Mouse (Mus musculus): ENCODE results near the gene Sema3g. TPM values are rescaled to one million over a fixed set of nuclear protein-coding genes. Genes with fewer than 3 reads are reported as not detected.
A peak's percentile ranks its signal among the peaks of the same experiment; 100 is the strongest.

Sema3g gene
- polyA plus RNA-seq (2015; fragmentation: Nextera tagmentation; extraction: Ambion mirVana) = 2.1 and 2.5 TPM in 2 replicates

GRCm38 (mm10) chr14:31217666-31218065, at the start of gene Sema3g:
Sema3g (plus strand) TSS chr14:31217860.
- 9% methylated on average over 11 of the region's 11 CpGs for WGBS
- Histone ChIP-seq H3K9me3 (no peaks in the 10 kb centered on the region), H3K9ac (0 out of 2 replicates have a peak within 1 kb of the TSS, but pooled peaks have one; percentile 36), H3K36me3 (no peaks in the 10 kb centered on the region), H3K4me3 (peak within 1 kb of the TSS; percentile 23), H3K27ac (0 out of 2 replicates have a peak within 1 kb of the TSS, but pooled peaks have one; percentile 26), H3K4me1 (peaks cover 22% of the 10 kb centered on the region), H3K4me2 (peak within 1 kb of the TSS; percentile 43), H3K27me3 (no peaks in the 10 kb centered on the region)
- peak; percentile 69 for ATAC-seq (ENCODE audit: borderline replicate concordance, extremely low read depth, low FRiP score, low TSS enrichment)

GRCm38 (mm10) chr14:31168425-31168824, 49.2 kb upstream of the Sema3g start, which contains the start of gene Stab1:
Stab1 (minus strand) TSS chr14:31168641.
- Histone ChIP-seq H3K27ac (0 out of 2 replicates have a peak within 1 kb of the TSS, but pooled peaks have one; percentile 37), H3K9me3 (no peaks in the 10 kb centered on the region), H3K36me3 (peaks cover 37% of the 10 kb centered on the region), H3K4me3 (peak within 1 kb of the TSS; percentile 29), H3K9ac (no peak within 1 kb of the TSS), H3K4me2 (peak within 1 kb of the TSS; percentile 44), H3K27me3 (no peaks in the 10 kb centered on the region), H3K4me1 (no peaks in the 10 kb centered on the region; the same call in 1 of the 2 replicates)
- peak; percentile 16; the same call in 1 of the 2 replicates for ATAC-seq (ENCODE audit: borderline replicate concordance, extremely low read depth, low FRiP score, low TSS enrichment)
- WGBS = 23% methylated on average over 10 of the region's 10 CpGs

- no peak overlapping the region for H3K9ac ChIP-seq
- H3K4me2 ChIP-seq = no peak overlapping the region
- H3K27ac ChIP-seq = no peak overlapping the region
These were observed 48.2 kb upstream of the Sema3g start for GRCm38 (mm10) chr14:31169508-31169907.

DNA sequence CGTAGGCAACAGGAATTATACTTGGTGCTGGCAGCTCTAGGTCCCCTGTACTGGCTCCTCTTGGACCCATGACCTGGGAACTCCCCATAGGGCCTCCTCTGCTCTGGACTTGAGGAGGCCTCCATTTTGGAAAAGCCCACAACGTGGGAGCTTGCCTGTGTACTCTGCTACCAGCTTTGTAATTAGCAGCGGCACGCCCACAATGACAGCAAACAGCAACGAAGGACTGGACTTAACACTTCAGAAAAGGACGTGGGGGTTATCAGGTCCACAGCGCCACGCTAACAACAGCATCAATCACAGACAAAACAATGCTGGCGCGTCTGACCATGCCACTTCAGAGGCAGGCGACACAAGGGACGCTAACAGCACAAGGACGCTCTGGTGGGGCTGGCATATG, 46.7 kb upstream of the Sema3g start:
- peaks cover 62% of the 10 kb centered on the region for H3K36me3 ChIP-seq
- H3K4me3 ChIP-seq = no peak overlapping the region
- no peak for ATAC-seq (ENCODE audit: borderline replicate concordance, extremely low read depth, low FRiP score, low TSS enrichment)
- no peak overlapping the region for H3K27ac ChIP-seq
- no peak overlapping the region for H3K9ac ChIP-seq
- H3K4me1 ChIP-seq = 0 out of 2 replicates have a peak, but pooled peaks cover 7% of the 10 kb centered on the region
- WGBS = 78% methylated on average over 13 of the region's 13 CpGs
- H3K9me3 ChIP-seq = no peaks in the 10 kb centered on the region
- H3K27me3 ChIP-seq = no peaks in the 10 kb centered on the region
- no peak overlapping the region for H3K4me2 ChIP-seq

More at GRCm38 (mm10) chr14:31169508-31169907, 48.2 kb upstream of the Sema3g start:
- H3K36me3 ChIP-seq = peaks cover 48% of the 10 kb centered on the region
- H3K27me3 ChIP-seq = no peaks in the 10 kb centered on the region
- no peak overlapping the region for H3K4me3 ChIP-seq
- H3K9me3 ChIP-seq = no peaks in the 10 kb centered on the region
- 69% methylated on average over 6 of the region's 6 CpGs for WGBS
- 0 out of 2 replicates have a peak, but pooled peaks cover 7% of the 10 kb centered on the region for H3K4me1 ChIP-seq
- ATAC-seq (ENCODE audit: borderline replicate concordance, extremely low read depth, low FRiP score, low TSS enrichment) = no peak

GRCm38 (mm10) chr14:31171386-31171785, 46.3 kb upstream of the Sema3g start:
- Histone ChIP-seq H3K9ac (no peak overlapping the region), H3K36me3 (peaks cover 67% of the 10 kb centered on the region), H3K4me1 (0 out of 2 replicates have a peak, but pooled peaks cover 7% of the 10 kb centered on the region), H3K4me3 (no peak overlapping the region), H3K9me3 (no peaks in the 10 kb centered on the region), H3K4me2 (no peak overlapping the region), H3K27me3 (no peaks in the 10 kb centered on the region), H3K27ac (no peak overlapping the region)
- ATAC-seq (ENCODE audit: borderline replicate concordance, extremely low read depth, low FRiP score, low TSS enrichment) = no peak
- 86% methylated on average over 11 of the region's 11 CpGs for WGBS

DNA sequence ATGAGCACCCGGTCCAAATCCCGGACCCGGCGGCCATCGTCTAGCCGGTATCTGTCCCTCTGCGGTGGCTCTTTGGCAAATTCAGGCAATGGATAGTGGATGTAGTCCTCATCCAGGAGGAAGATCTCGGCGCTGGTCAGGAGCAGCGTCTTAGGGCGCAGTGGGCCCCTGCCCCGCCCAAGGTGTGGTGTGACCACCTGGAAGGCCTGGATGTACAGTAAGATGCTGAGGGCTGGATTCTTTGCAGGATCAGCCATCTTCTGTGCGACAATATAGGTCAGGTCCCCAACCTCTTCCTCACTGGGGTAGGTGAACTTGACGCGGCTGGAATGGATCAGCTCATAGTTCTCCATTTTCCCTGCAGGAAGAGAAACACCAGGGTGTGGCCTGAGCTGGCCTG, 45.8 kb upstream of the Sema3g start:
- Histone ChIP-seq H3K9me3 (no peaks in the 10 kb centered on the region), H3K9ac (no peak overlapping the region), H3K4me3 (no peak overlapping the region), H3K27ac (no peak overlapping the region), H3K4me2 (no peak overlapping the region), H3K27me3 (no peaks in the 10 kb centered on the region), H3K36me3 (peaks cover 71% of the 10 kb centered on the region), H3K4me1 (0 out of 2 replicates have a peak, but pooled peaks cover 7% of the 10 kb centered on the region)
- no peak for ATAC-seq (ENCODE audit: borderline replicate concordance, extremely low read depth, low FRiP score, low TSS enrichment)
- 96% methylated on average over 15 of the region's 15 CpGs for WGBS

DNA sequence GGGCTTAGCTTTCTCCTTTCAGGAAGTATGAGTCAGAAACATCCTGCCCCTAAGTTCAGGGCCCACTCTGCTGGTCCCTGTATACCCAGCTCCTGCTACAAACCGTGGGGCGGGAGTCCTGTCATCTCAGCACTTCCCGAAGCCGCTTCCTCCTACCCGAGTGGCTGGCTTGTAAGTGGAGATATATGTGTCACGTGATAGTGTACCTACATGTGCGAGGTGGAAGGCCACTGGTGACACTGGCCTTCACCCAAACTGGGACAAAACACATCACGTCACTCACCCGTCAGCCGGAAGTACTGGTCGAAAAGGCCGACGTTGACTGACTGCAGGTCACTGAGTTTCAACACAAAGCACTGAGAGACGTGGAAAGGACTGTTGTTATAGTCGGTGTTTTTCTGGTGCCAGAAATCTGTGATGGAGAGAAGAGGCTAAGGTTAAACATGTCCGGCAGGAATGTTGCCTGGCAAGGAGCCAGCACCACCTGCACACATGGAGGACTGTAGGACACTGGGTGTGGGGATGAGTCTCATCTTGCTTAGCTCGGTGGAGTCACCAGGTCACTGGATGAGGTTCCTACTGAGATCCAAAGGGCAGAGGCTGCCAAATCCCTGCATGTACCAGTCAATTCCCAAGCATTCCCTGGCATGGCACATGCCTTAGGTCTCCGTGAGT, 44.7 kb upstream of the Sema3g start:
- H3K27ac ChIP-seq = peak overlapping the region; percentile 45; the same call in 1 of the 2 replicates
- H3K4me2 ChIP-seq = no peak overlapping the region
- peaks cover 82% of the 10 kb centered on the region for H3K36me3 ChIP-seq
- H3K4me1 ChIP-seq = 0 out of 2 replicates have a peak, but pooled peaks cover 7% of the 10 kb centered on the region
- no peak overlapping the region for H3K4me3 ChIP-seq
- H3K9me3 ChIP-seq = no peaks in the 10 kb centered on the region
- H3K9ac ChIP-seq = no peak overlapping the region
- 66% methylated on average over 18 of the region's 18 CpGs for WGBS
- no peak for ATAC-seq (ENCODE audit: borderline replicate concordance, extremely low read depth, low FRiP score, low TSS enrichment)
- H3K27me3 ChIP-seq = no peaks in the 10 kb centered on the region

GRCm38 (mm10) chr14:31173537-31173936, 44.1 kb upstream of the Sema3g start:
- Histone ChIP-seq H3K9me3 (no peaks in the 10 kb centered on the region), H3K27me3 (no peaks in the 10 kb centered on the region), H3K4me3 (no peak overlapping the region), H3K27ac (peak overlapping the region; percentile 25; the same call in 1 of the 2 replicates), H3K36me3 (peaks cover 87% of the 10 kb centered on the region), H3K4me1 (0 out of 2 replicates have a peak, but pooled peaks cover 7% of the 10 kb centered on the region), H3K9ac (no peak overlapping the region), H3K4me2 (no peak overlapping the region)
- 82% methylated on average over 7 of the region's 7 CpGs for WGBS
- ATAC-seq (ENCODE audit: borderline replicate concordance, extremely low read depth, low FRiP score, low TSS enrichment) = no peak

GRCm38 (mm10) chr14:31177287-31177686, 40.4 kb upstream of the Sema3g start:
- ATAC-seq (ENCODE audit: borderline replicate concordance, extremely low read depth, low FRiP score, low TSS enrichment) = no peak
- no peak overlapping the region for H3K4me3 ChIP-seq
- no peak overlapping the region for H3K27ac ChIP-seq
- peaks cover 12% of the 10 kb centered on the region; the same call in 1 of the 2 replicates for H3K4me1 ChIP-seq
- H3K9ac ChIP-seq = no peak overlapping the region
- peaks cover 97% of the 10 kb centered on the region for H3K36me3 ChIP-seq
- H3K27me3 ChIP-seq = no peaks in the 10 kb centered on the region
- WGBS = 79% methylated on average over 16 of the region's 16 CpGs
- H3K4me2 ChIP-seq = no peak overlapping the region
- no peaks in the 10 kb centered on the region for H3K9me3 ChIP-seq

GRCm38 (mm10) chr14:31177715-31178114, 39.9 kb upstream of the Sema3g start:
- no peaks in the 10 kb centered on the region for H3K9me3 ChIP-seq
- no peak for ATAC-seq (ENCODE audit: borderline replicate concordance, extremely low read depth, low FRiP score, low TSS enrichment)
- no peak overlapping the region for H3K4me3 ChIP-seq
- H3K9ac ChIP-seq = no peak overlapping the region
- H3K27ac ChIP-seq = no peak overlapping the region
- H3K27me3 ChIP-seq = no peaks in the 10 kb centered on the region
- H3K36me3 ChIP-seq = peaks cover 97% of the 10 kb centered on the region
- 89% methylated on average over 5 of the region's 5 CpGs for WGBS
- H3K4me2 ChIP-seq = no peak overlapping the region
- peaks cover 13% of the 10 kb centered on the region; the same call in 1 of the 2 replicates for H3K4me1 ChIP-seq

DNA sequence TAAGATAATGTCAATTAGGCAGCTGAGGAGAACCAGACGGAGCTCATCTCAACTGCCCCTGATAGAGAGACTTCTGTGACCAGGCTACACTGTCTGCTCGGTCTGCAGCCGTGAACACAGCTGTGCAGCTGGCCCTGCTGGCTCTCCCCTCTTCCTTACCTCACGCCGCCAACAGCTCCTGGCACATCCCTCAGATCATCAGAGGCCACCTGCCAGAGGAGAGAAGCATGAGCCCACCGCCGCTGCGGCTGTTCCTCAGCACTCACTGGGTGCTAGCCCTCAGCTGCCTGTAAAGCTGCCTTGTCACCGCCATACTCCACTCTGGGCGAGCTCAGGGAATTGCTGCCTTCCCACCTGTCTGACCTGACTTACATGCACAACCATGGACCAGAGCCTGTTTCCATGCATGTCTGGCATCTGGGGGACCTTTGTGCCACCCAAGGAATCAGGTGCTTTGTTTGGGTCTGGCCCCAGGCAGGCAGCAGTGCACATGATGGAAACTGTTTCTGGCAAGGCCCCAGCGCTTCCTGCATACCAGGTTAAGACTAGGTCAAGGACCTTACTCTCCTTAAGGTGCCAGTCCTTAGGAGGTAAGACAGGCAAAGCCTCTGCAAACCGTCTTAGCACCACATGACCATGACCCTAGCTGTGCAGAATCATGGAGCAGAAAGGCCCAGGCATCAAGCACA, 37.8 kb upstream of the Sema3g start:
- WGBS = 88% methylated on average over 12 of the region's 12 CpGs
- ATAC-seq (ENCODE audit: borderline replicate concordance, extremely low read depth, low FRiP score, low TSS enrichment) = no peak
- Histone ChIP-seq H3K9ac (no peak overlapping the region), H3K4me2 (no peak overlapping the region), H3K27me3 (no peaks in the 10 kb centered on the region), H3K4me1 (peaks cover 10% of the 10 kb centered on the region), H3K36me3 (peaks cover 97% of the 10 kb centered on the region), H3K27ac (no peak overlapping the region), H3K4me3 (no peak overlapping the region), H3K9me3 (no peaks in the 10 kb centered on the region)

GRCm38 (mm10) chr14:31181512-31181911, 36.1 kb upstream of the Sema3g start:
- 71% methylated on average over 4 of the region's 4 CpGs for WGBS
- Histone ChIP-seq H3K4me3 (no peak overlapping the region), H3K9me3 (no peaks in the 10 kb centered on the region), H3K27me3 (no peaks in the 10 kb centered on the region), H3K4me2 (no peak overlapping the region), H3K27ac (peak overlapping the region; percentile 42; the same call in 1 of the 2 replicates), H3K9ac (no peak overlapping the region), H3K4me1 (peaks cover 10% of the 10 kb centered on the region), H3K36me3 (peaks cover 97% of the 10 kb centered on the region)
- no peak for ATAC-seq (ENCODE audit: borderline replicate concordance, extremely low read depth, low FRiP score, low TSS enrichment)
